Mouse (Mus musculus) testis, adult 2 months (tissue): Measurements from ENCODE around the gene Colgalt2.

Experiments used
- CTCF ChIP-seq: fragments of 200-500 bp; IDR thresholded peaks from 2 replicates; pipeline ENCODE4 v1.5.1; 2012; ENCODE audit warnings: low read depth, mild to moderate bottlenecking, inconsistent platforms, low read length, moderate library complexity; ENCODE audit not compliant: control insufficient read depth, insufficient read depth, insufficient replicate concordance
- POLR2A ChIP-seq: fragments of 200-500 bp; IDR thresholded peaks from 2 replicates; pipeline ENCODE4 v1.6.1; 2012; ENCODE audit warnings: low read depth, mild to moderate bottlenecking, inconsistent platforms, low read length, moderate library complexity; ENCODE audit not compliant: control insufficient read depth

DNA sequence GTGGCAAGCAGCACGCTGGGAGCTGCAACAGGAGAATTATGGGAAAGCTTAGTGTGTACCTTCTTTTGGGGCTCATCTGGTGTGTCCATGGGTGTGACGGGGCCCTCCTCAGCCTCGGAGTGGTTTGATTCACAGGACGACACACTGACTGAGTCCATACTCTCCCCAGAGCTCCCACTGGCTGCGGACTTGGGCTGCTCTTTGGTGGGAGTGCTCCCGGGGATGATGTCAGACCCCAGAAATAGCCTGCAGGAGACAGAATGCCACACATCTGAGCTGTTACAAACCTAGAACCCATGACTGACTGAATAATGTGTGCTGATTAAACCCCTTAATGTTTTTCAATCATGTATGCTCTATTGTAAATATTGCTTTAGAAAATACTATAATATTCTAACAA, 128.6 kb downstream of the Colgalt2 start:
- TF ChIP-seq CTCF (no peak), POLR2A (no peak)
